Mouse (Mus musculus) limb, embryonic 14.5 days (tissue): ENCODE results near the gene Gstp1. TPM values are rescaled to one million over a fixed set of nuclear protein-coding genes. Genes with fewer than 3 reads are reported as not detected.
A peak's percentile ranks its signal among the peaks of the same experiment; 100 is the strongest.

Source experiments
- ATAC-seq: fragments of 200-750 bp; cut with Nextera tagmentation; 2 replicates; pipeline ENCODE4 v1.8.0; 2017; ENCODE audit warnings: low read depth, moderate number of reproducible peaks, moderate TSS enrichment; ENCODE audit not compliant: low FRiP score
- DNase-seq: peaks from one replicate; pipeline ENCODE4 v3.0.0-alpha.2; 2015; ENCODE audit warnings: low spot score
- H3K27ac ChIP-seq: fragments of 300-500 bp; sonication (generic); replicated peaks from 2 replicates; pipeline ENCODE4 v1.5.1; 2014; ENCODE audit warnings: low read depth, mild to moderate bottlenecking, low read length, moderate library complexity, mixed read lengths
- H3K27me3 ChIP-seq: fragments of 300-500 bp; sonication (generic); 2 replicates; pipeline ENCODE4 v1.6.1; 2014; ENCODE audit warnings: low read length, mixed read lengths; ENCODE audit not compliant: control insufficient read depth, insufficient read depth
- H3K36me3 ChIP-seq: fragments of 300-500 bp; sonication (generic); 2 replicates; pipeline ENCODE4 v1.6.1; 2014; ENCODE audit warnings: mild to moderate bottlenecking, low read length, moderate library complexity, mixed read lengths; ENCODE audit not compliant: control insufficient read depth, insufficient read depth
- H3K4me1 ChIP-seq: fragments of 300-500 bp; sonication (generic); 2 replicates; pipeline ENCODE4 v1.6.1; 2014; ENCODE audit warnings: antibody characterized with exemption, low read length, mixed read lengths; ENCODE audit not compliant: control insufficient read depth, insufficient read depth
- H3K4me2 ChIP-seq: fragments of 300-500 bp; sonication (generic); replicated peaks from 2 replicates; pipeline ENCODE4 v1.6.1; 2014; ENCODE audit warnings: low read depth, mild to moderate bottlenecking, low read length, moderate library complexity; ENCODE audit not compliant: severe bottlenecking
- H3K4me3 ChIP-seq: fragments of 300-500 bp; sonication (generic); replicated peaks from 2 replicates; pipeline ENCODE4 v1.5.1; 2014; ENCODE audit warnings: low read length
- H3K9ac ChIP-seq: fragments of 300-500 bp; sonication (generic); 2 replicates; pipeline ENCODE4 v1.6.1; 2014; ENCODE audit warnings: mild to moderate bottlenecking, low read depth, low read length, moderate library complexity; ENCODE audit not compliant: severe bottlenecking
- H3K9me3 ChIP-seq: fragments of 300-500 bp; sonication (generic); 2 replicates; pipeline ENCODE4 v1.6.1; 2016; ENCODE audit warnings: low read length; ENCODE audit not compliant: control insufficient read depth
- POLR2A ChIP-seq: fragments of 200-500 bp; IDR thresholded peaks from 2 replicates; pipeline ENCODE4 v1.8.0; 2012; ENCODE audit warnings: inconsistent platforms, mild to moderate bottlenecking, moderate library complexity, borderline replicate concordance; ENCODE audit not compliant: insufficient read depth, insufficient read length; ENCODE audit errors: extremely low read depth
- WGBS: fragments of 180-500 bp; shearing (Covaris S2); extraction: QIAGEN DNeasy Blood & Tissue Kit; methylation state at CpG from one replicate; pipeline ENCODE4 v1.1.7; 2014; 5-methylcytosine and 5-hydroxymethylcytosine counted together
- polyA plus RNA-seq, 2 experiments: library from polyadenylated mRNA; depleted of rRNA in 1 of 2; stranded (reverse) in 1 of 2; unstranded in 1 of 2; fragments of >200 nt; fragmentation: Nextera tagmentation in 1 of 2; extraction: Ambion mirVana in 1 of 2; gene quantifications; 2 replicates each; pipeline versions ENCODE4 v1.2.1 to v1.2.3; 2012 to 2014

Gene Gstp1
- polyA plus RNA-seq, 2 experiments = 291 to 508 TPM

GRCm38 (mm10) chr19:3990804-3991203 is 47.0 kb downstream of the Gstp1 start:
- no peak for TF ChIP-seq POLR2A
- H3K27me3 ChIP-seq = no peaks in the 10 kb centered on the region
- 20% methylated on average over 6 of the region's 6 CpGs for WGBS
- H3K9ac ChIP-seq = no peak overlapping the region
- peaks cover 4% of the 10 kb centered on the region; the same call in 1 of the 2 replicates for H3K9me3 ChIP-seq
- no peak for ATAC-seq
- peaks cover 13% of the 10 kb centered on the region for H3K4me1 ChIP-seq
- no peaks in the 10 kb centered on the region for H3K36me3 ChIP-seq
- no peak overlapping the region for H3K4me3 ChIP-seq
- H3K4me2 ChIP-seq = no peak overlapping the region
- DNase-seq = no peak
- H3K27ac ChIP-seq = no peak overlapping the region

- no peak for TF ChIP-seq POLR2A
- no peak for DNase-seq
- Histone ChIP-seq H3K27me3 (no peaks in the 10 kb centered on the region), H3K9me3 (peaks cover 4% of the 10 kb centered on the region; the same call in 1 of the 2 replicates), H3K4me2 (no peak overlapping the region), H3K27ac (no peak overlapping the region), H3K4me3 (no peak overlapping the region), H3K36me3 (no peaks in the 10 kb centered on the region), H3K4me1 (peaks cover 13% of the 10 kb centered on the region), H3K9ac (no peak overlapping the region)
- 96% methylated on average over 4 of the region's 4 CpGs for WGBS
- ATAC-seq = no peak
These were observed 49.0 kb downstream of the Gstp1 start for GRCm38 (mm10) chr19:3988750-3989149.

GRCm38 (mm10) chr19:3988066-3988465 is 49.7 kb downstream of the Gstp1 start:
- H3K27me3 ChIP-seq = no peaks in the 10 kb centered on the region
- DNase-seq (no peak), ATAC-seq (no peak)
- H3K9ac ChIP-seq = no peak overlapping the region
- peaks cover 4% of the 10 kb centered on the region; the same call in 1 of the 2 replicates for H3K9me3 ChIP-seq
- peaks cover 13% of the 10 kb centered on the region for H3K4me1 ChIP-seq
- WGBS = 89% methylated on average over 14 of the region's 14 CpGs
- TF ChIP-seq POLR2A = no peak
- H3K4me2 ChIP-seq = no peak overlapping the region
- no peaks in the 10 kb centered on the region for H3K36me3 ChIP-seq
- no peak overlapping the region for H3K4me3 ChIP-seq
- no peak overlapping the region for H3K27ac ChIP-seq

GRCm38 (mm10) chr19:3986334-3986733 is 51.5 kb downstream of the Gstp1 start, which contains the start of gene Acy3:
Gene Acy3 (plus strand): TSS chr19:3986570.
- 5% methylated on average over 8 of the region's 8 CpGs for WGBS
- H3K27me3 ChIP-seq = no peaks in the 10 kb centered on the region
- H3K4me2 ChIP-seq = peak within 1 kb of the TSS; percentile 11; the same call in 1 of the 2 replicates
- peaks cover 13% of the 10 kb centered on the region for H3K4me1 ChIP-seq
- TF ChIP-seq POLR2A = peak; percentile 49; the same call in 1 of the 2 replicates
- H3K9ac ChIP-seq = peak within 1 kb of the TSS; percentile 31; the same call in 1 of the 2 replicates
- no peak within 1 kb of the TSS; the same call in 1 of the 2 replicates for H3K27ac ChIP-seq
- peak; percentile 76; the same call in 1 of the 2 replicates for ATAC-seq
- no peak within 1 kb of the TSS for H3K4me3 ChIP-seq
- no peaks in the 10 kb centered on the region for H3K36me3 ChIP-seq
- H3K9me3 ChIP-seq = peaks cover 4% of the 10 kb centered on the region; the same call in 1 of the 2 replicates
- peak; percentile 74 for DNase-seq

Other genes starting within 250 kb of the Gstp1 start
Only the 30 nearest of the 33 such genes appear.
- 65.4 and 68.6 TPM in 2 replicates for gene Chka, start 186.2 kb downstream of the Gstp1 start, polyA plus RNA-seq (2012; rRNA removed)
- gene Chka, start 186.2 kb downstream of the Gstp1 start, polyA plus RNA-seq (2014; fragmentation: Nextera tagmentation; extraction: Ambion mirVana) = 32.7 and 37.2 TPM in 2 replicates
- gene Tcirg1, start 130.9 kb downstream of the Gstp1 start, polyA plus RNA-seq (2012; rRNA removed) = 145 and 191 TPM in 2 replicates
- 36.8 and 37.8 TPM in 2 replicates for gene Tcirg1, start 130.9 kb downstream of the Gstp1 start, polyA plus RNA-seq (2014; fragmentation: Nextera tagmentation; extraction: Ambion mirVana)
- 186 and 202 TPM in 2 replicates for gene Ndufs8, start 125.2 kb downstream of the Gstp1 start, polyA plus RNA-seq (2012; rRNA removed)
- 314 and 322 TPM in 2 replicates for gene Ndufs8, start 125.2 kb downstream of the Gstp1 start, polyA plus RNA-seq (2014; fragmentation: Nextera tagmentation; extraction: Ambion mirVana)
- gene Aldh3b1, start 108.2 kb downstream of the Gstp1 start, polyA plus RNA-seq (2012; rRNA removed) = 1.8 and 1.9 TPM in 2 replicates
- 2.6 and 2.9 TPM in 2 replicates for gene Aldh3b1, start 108.2 kb downstream of the Gstp1 start, polyA plus RNA-seq (2014; fragmentation: Nextera tagmentation; extraction: Ambion mirVana)
- gene Unc93b1, start 102.8 kb downstream of the Gstp1 start, polyA plus RNA-seq (2012; rRNA removed) = 33.3 and 40.7 TPM in 2 replicates
- 21.9 and 23.3 TPM in 2 replicates for gene Unc93b1, start 102.8 kb downstream of the Gstp1 start, polyA plus RNA-seq (2014; fragmentation: Nextera tagmentation; extraction: Ambion mirVana)
- 0.32 and 0.52 TPM in 2 replicates for gene Aldh3b3, start 79.3 kb downstream of the Gstp1 start, polyA plus RNA-seq (2012; rRNA removed)
- gene Aldh3b3, start 79.3 kb downstream of the Gstp1 start, polyA plus RNA-seq (2014; fragmentation: Nextera tagmentation; extraction: Ambion mirVana) = 0.33 and 0.39 TPM in 2 replicates
- 10.7 and 14.5 TPM in 2 replicates for gene Aldh3b2, start 65.7 kb downstream of the Gstp1 start, polyA plus RNA-seq (2012; rRNA removed)
- 28.1 and 30.3 TPM in 2 replicates for gene Aldh3b2, start 65.7 kb downstream of the Gstp1 start, polyA plus RNA-seq (2014; fragmentation: Nextera tagmentation; extraction: Ambion mirVana)
- 9.4 and 12.8 TPM in 2 replicates for gene Acy3, start 51.4 kb downstream of the Gstp1 start, polyA plus RNA-seq (2012; rRNA removed)
- gene Acy3, start 51.4 kb downstream of the Gstp1 start, polyA plus RNA-seq (2014; fragmentation: Nextera tagmentation; extraction: Ambion mirVana) = 6.7 and 9.2 TPM in 2 replicates
- 0.08 and 0.12 TPM in 2 replicates for gene Tbx10, start 45.2 kb downstream of the Gstp1 start, polyA plus RNA-seq (2012; rRNA removed)
- 0.28 TPM in 1 of 2 replicates, not detected in the other for gene Tbx10, start 45.2 kb downstream of the Gstp1 start, polyA plus RNA-seq (2014; fragmentation: Nextera tagmentation; extraction: Ambion mirVana)
- gene Nudt8, start 37.4 kb downstream of the Gstp1 start, polyA plus RNA-seq (2012; rRNA removed) = 18.3 and 21.0 TPM in 2 replicates
- gene Nudt8, start 37.4 kb downstream of the Gstp1 start, polyA plus RNA-seq (2014; fragmentation: Nextera tagmentation; extraction: Ambion mirVana) = 35.8 and 38.9 TPM in 2 replicates
- 7.0 and 8.0 TPM in 2 replicates for gene Gm49405, start 37.4 kb downstream of the Gstp1 start, polyA plus RNA-seq (2012; rRNA removed)
- 2.3 and 3.3 TPM in 2 replicates for gene Gm49405, start 37.4 kb downstream of the Gstp1 start, polyA plus RNA-seq (2014; fragmentation: Nextera tagmentation; extraction: Ambion mirVana)
- gene Doc2g, start 34.7 kb downstream of the Gstp1 start, polyA plus RNA-seq (2012; rRNA removed) = 19.6 and 22.4 TPM in 2 replicates
- gene Doc2g, start 34.7 kb downstream of the Gstp1 start, polyA plus RNA-seq (2014; fragmentation: Nextera tagmentation; extraction: Ambion mirVana) = 3.4 and 3.9 TPM in 2 replicates
- 141 and 157 TPM in 2 replicates for gene Ndufv1, start 25.2 kb downstream of the Gstp1 start, polyA plus RNA-seq (2012; rRNA removed)
- gene Ndufv1, start 25.2 kb downstream of the Gstp1 start, polyA plus RNA-seq (2014; fragmentation: Nextera tagmentation; extraction: Ambion mirVana) = 193 and 194 TPM in 2 replicates
- gene Gstp2, start 8.0 kb upstream of the Gstp1 start, polyA plus RNA-seq (2012; rRNA removed) = 10.7 and 10.8 TPM in 2 replicates
- 0.87 and 1.7 TPM in 2 replicates for gene Gstp2, start 8.0 kb upstream of the Gstp1 start, polyA plus RNA-seq (2014; fragmentation: Nextera tagmentation; extraction: Ambion mirVana)
- gene Gstp3, start 21.6 kb upstream of the Gstp1 start, polyA plus RNA-seq (2012; rRNA removed) = 0.63 and 0.69 TPM in 2 replicates
- gene Gstp3, start 21.6 kb upstream of the Gstp1 start, polyA plus RNA-seq (2014; fragmentation: Nextera tagmentation; extraction: Ambion mirVana) = 0.41 and 0.47 TPM in 2 replicates
- not detected in 2 replicates for gene Cabp2, start 43.6 kb upstream of the Gstp1 start, polyA plus RNA-seq (2012; rRNA removed)
- not detected in 2 replicates for gene Cabp2, start 43.6 kb upstream of the Gstp1 start, polyA plus RNA-seq (2014; fragmentation: Nextera tagmentation; extraction: Ambion mirVana)
- gene Cdk2ap2, start 59.2 kb upstream of the Gstp1 start, polyA plus RNA-seq (2012; rRNA removed) = 45.2 and 52.1 TPM in 2 replicates
- gene Cdk2ap2, start 59.2 kb upstream of the Gstp1 start, polyA plus RNA-seq (2014; fragmentation: Nextera tagmentation; extraction: Ambion mirVana) = 67.0 and 67.6 TPM in 2 replicates
- gene Pitpnm1, start 62.0 kb upstream of the Gstp1 start, polyA plus RNA-seq (2012; rRNA removed) = 16.2 and 20.8 TPM in 2 replicates
- 4.5 and 6.7 TPM in 2 replicates for gene Pitpnm1, start 62.0 kb upstream of the Gstp1 start, polyA plus RNA-seq (2014; fragmentation: Nextera tagmentation; extraction: Ambion mirVana)
- gene Aip, start 87.9 kb upstream of the Gstp1 start, polyA plus RNA-seq (2012; rRNA removed) = 96.0 and 119 TPM in 2 replicates
- gene Aip, start 87.9 kb upstream of the Gstp1 start, polyA plus RNA-seq (2014; fragmentation: Nextera tagmentation; extraction: Ambion mirVana) = 86.4 and 95.7 TPM in 2 replicates
- gene Gpr152, start 101.8 kb upstream of the Gstp1 start, polyA plus RNA-seq (2012; rRNA removed) = 0.01 and 0.05 TPM in 2 replicates
- not detected in 2 replicates for gene Gpr152, start 101.8 kb upstream of the Gstp1 start, polyA plus RNA-seq (2014; fragmentation: Nextera tagmentation; extraction: Ambion mirVana)
- 0.05 and 0.06 TPM in 2 replicates for gene Cabp4, start 106.0 kb upstream of the Gstp1 start, polyA plus RNA-seq (2012; rRNA removed)
- 0.10 TPM in 2 replicates for gene Cabp4, start 106.0 kb upstream of the Gstp1 start, polyA plus RNA-seq (2014; fragmentation: Nextera tagmentation; extraction: Ambion mirVana)
- 229 and 261 TPM in 2 replicates for gene Coro1b, start 110.6 kb upstream of the Gstp1 start, polyA plus RNA-seq (2012; rRNA removed)
- gene Coro1b, start 110.6 kb upstream of the Gstp1 start, polyA plus RNA-seq (2014; fragmentation: Nextera tagmentation; extraction: Ambion mirVana) = 148 and 153 TPM in 2 replicates
- 7.0 and 8.9 TPM in 2 replicates for gene Ptprcap, start 115.6 kb upstream of the Gstp1 start, polyA plus RNA-seq (2012; rRNA removed)
- gene Ptprcap, start 115.6 kb upstream of the Gstp1 start, polyA plus RNA-seq (2014; fragmentation: Nextera tagmentation; extraction: Ambion mirVana) = 7.8 and 8.9 TPM in 2 replicates
- 76.4 and 85.1 TPM in 2 replicates for gene Rps6kb2, start 125.4 kb upstream of the Gstp1 start, polyA plus RNA-seq (2012; rRNA removed)
- gene Rps6kb2, start 125.4 kb upstream of the Gstp1 start, polyA plus RNA-seq (2014; fragmentation: Nextera tagmentation; extraction: Ambion mirVana) = 43.0 and 47.2 TPM in 2 replicates
- gene Carns1, start 137.5 kb upstream of the Gstp1 start, polyA plus RNA-seq (2012; rRNA removed) = 2.6 and 5.6 TPM in 2 replicates
- 1.4 and 1.8 TPM in 2 replicates for gene Carns1, start 137.5 kb upstream of the Gstp1 start, polyA plus RNA-seq (2014; fragmentation: Nextera tagmentation; extraction: Ambion mirVana)
- 4.5 and 5.8 TPM in 2 replicates for gene Tbc1d10c, start 153.3 kb upstream of the Gstp1 start, polyA plus RNA-seq (2012; rRNA removed)
- gene Tbc1d10c, start 153.3 kb upstream of the Gstp1 start, polyA plus RNA-seq (2014; fragmentation: Nextera tagmentation; extraction: Ambion mirVana) = 3.5 and 3.9 TPM in 2 replicates
- gene Ppp1ca, start 154.1 kb upstream of the Gstp1 start, polyA plus RNA-seq (2012; rRNA removed) = 490 and 517 TPM in 2 replicates
- gene Ppp1ca, start 154.1 kb upstream of the Gstp1 start, polyA plus RNA-seq (2014; fragmentation: Nextera tagmentation; extraction: Ambion mirVana) = 794 and 821 TPM in 2 replicates
- gene Rad9a, start 163.7 kb upstream of the Gstp1 start, polyA plus RNA-seq (2012; rRNA removed) = 57.5 and 75.5 TPM in 2 replicates
- gene Rad9a, start 163.7 kb upstream of the Gstp1 start, polyA plus RNA-seq (2014; fragmentation: Nextera tagmentation; extraction: Ambion mirVana) = 33.3 and 38.0 TPM in 2 replicates
- gene Clcf1, start 176.3 kb upstream of the Gstp1 start, polyA plus RNA-seq (2012; rRNA removed) = 42.8 and 61.2 TPM in 2 replicates
- 7.7 and 8.7 TPM in 2 replicates for gene Clcf1, start 176.3 kb upstream of the Gstp1 start, polyA plus RNA-seq (2014; fragmentation: Nextera tagmentation; extraction: Ambion mirVana)
- gene AC109138.7, start 176.4 kb upstream of the Gstp1 start, polyA plus RNA-seq (2012; rRNA removed) = 0.83 and 1.0 TPM in 2 replicates
- not detected in 2 replicates for gene AC109138.7, start 176.4 kb upstream of the Gstp1 start, polyA plus RNA-seq (2014; fragmentation: Nextera tagmentation; extraction: Ambion mirVana)